ENCODE assay signal across 33 mouse cellular contexts in genomic region chr10:126599686-126600085, GRCm38 (mm10).
"Had no signal": no experiment of that assay in that cellular context is flagged by ENCODE, and none has a peak within 500 bp of the region (broad histone marks: within the 10 kb centered on the region; RNA-seq: fewer than 3 reads in every experiment).

No protein-coding gene starts in this region.

- H3K4me1 ChIP-seq: heart, embryonic 13.5 days; heart, embryonic 15.5 days; hindbrain, embryonic 10.5 days; hindbrain, embryonic 12.5 days; hindbrain, embryonic 13.5 days; hindbrain, embryonic 15.5 days; intestine, embryonic 15.5 days; kidney, embryonic 15.5 days had no signal

- H3K27ac ChIP-seq: heart, embryonic 13.5 days; heart, embryonic 15.5 days; hindbrain, embryonic 10.5 days; hindbrain, embryonic 12.5 days; hindbrain, embryonic 13.5 days; hindbrain, embryonic 14.5 days; hindbrain, embryonic 15.5 days; hindbrain, postnatal 0 days; intestine, embryonic 15.5 days; kidney, embryonic 15.5 days; kidney, postnatal 0 days; layer of hippocampus, adult 2 months; left cerebral cortex, adult 2 months had no signal

- H3K4me2 ChIP-seq: heart, embryonic 13.5 days; heart, embryonic 15.5 days; hindbrain, embryonic 12.5 days; hindbrain, embryonic 13.5 days; hindbrain, embryonic 14.5 days; hindbrain, embryonic 15.5 days; intestine, embryonic 15.5 days; kidney, embryonic 15.5 days had no signal

- H3K27me3 ChIP-seq: heart, embryonic 13.5 days; heart, embryonic 15.5 days; hindbrain, embryonic 12.5 days; hindbrain, embryonic 13.5 days; hindbrain, embryonic 15.5 days; intestine, embryonic 15.5 days; kidney, embryonic 15.5 days had no signal

- DNase-seq: heart, postnatal 10 days; heart, postnatal 14 days; heart, postnatal 36 days; heart, postnatal 4 days; kidney, adult 11 months; kidney, adult 18-20 months; kidney, adult 2 months; kidney, adult 8-10 months; kidney, adult 9 months; kidney, postnatal 10 days; kidney, postnatal 14 days; kidney, postnatal 25 days; kidney, postnatal 36 days; kidney, postnatal 4 days; layer of hippocampus, adult 9-11 months; layer of hippocampus, postnatal 36 days had no signal

- H3K9ac ChIP-seq: heart, embryonic 13.5 days; heart, embryonic 15.5 days; hindbrain, embryonic 12.5 days; hindbrain, embryonic 13.5 days; hindbrain, embryonic 14.5 days; hindbrain, embryonic 15.5 days; intestine, embryonic 15.5 days; kidney, embryonic 15.5 days had no signal

- H3K4me3 ChIP-seq: heart, embryonic 13.5 days; heart, embryonic 15.5 days; hindbrain, embryonic 10.5 days; hindbrain, embryonic 12.5 days; hindbrain, embryonic 13.5 days; hindbrain, embryonic 15.5 days; intestine, embryonic 15.5 days; kidney, embryonic 15.5 days; layer of hippocampus, adult 2 months; left cerebral cortex, adult 2 months had no signal

- ATAC-seq: hindbrain, embryonic 16.5 days; hindbrain, postnatal 0 days; inflammation-experienced regulatory T-cells, adult 6 months; intestine, embryonic 15.5 days; intestine, embryonic 16.5 days; intestine, postnatal 0 days had no signal

- H3K9me3 ChIP-seq: heart, embryonic 13.5 days; heart, embryonic 15.5 days; hindbrain, embryonic 15.5 days; intestine, embryonic 15.5 days had no signal

- H3K36me3 ChIP-seq: heart, embryonic 13.5 days; heart, embryonic 15.5 days; hindbrain, embryonic 10.5 days; hindbrain, embryonic 12.5 days; hindbrain, embryonic 13.5 days; hindbrain, embryonic 15.5 days; intestine, embryonic 15.5 days; kidney, embryonic 15.5 days had no signal
